In the genomic region with DNA sequence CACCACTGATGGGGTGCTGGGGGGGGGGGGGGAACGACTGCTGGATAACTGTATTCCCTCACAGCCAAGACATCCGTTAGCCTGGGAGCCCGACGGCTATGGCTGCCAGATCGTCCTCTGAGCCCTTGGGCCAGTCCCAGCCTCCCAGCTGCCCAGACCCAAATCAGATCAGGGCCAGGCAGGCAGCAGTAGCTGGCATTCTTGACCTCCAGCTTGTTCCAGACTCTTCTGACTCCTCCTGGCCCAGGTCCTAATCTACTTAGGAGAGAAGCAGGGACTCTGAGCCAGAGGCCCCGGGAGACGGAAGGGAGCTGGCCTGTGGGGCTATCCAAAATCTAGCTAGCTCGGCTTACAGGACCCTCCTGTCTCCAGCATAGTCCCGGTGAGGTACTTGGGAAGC, we compare ENCODE assay signal across 8 mouse cellular contexts. TPM values are rescaled to one million over a fixed set of nuclear protein-coding genes. Genes with fewer than 3 reads are reported as not detected.
A peak's percentile ranks its signal among the peaks of the same experiment; 100 is the strongest.
DNase-seq lines count a peak whose midpoint lies in the region; ATAC-seq lines count a peak whose summit lies in the region.

No protein-coding gene starts in this region.

- H3K9me3 ChIP-seq in kidney, embryonic 16.5 days (ENCODE audit: low read length), result no peaks in the 10 kb centered on the region; the same call in 1 of the 2 replicates
- H3K9me3 ChIP-seq in lung, embryonic 16.5 days (ENCODE audit: control insufficient read depth, low read length), result peaks cover 4% of the 10 kb centered on the region
- no peaks in the 10 kb centered on the region for H3K9me3 ChIP-seq in liver, embryonic 11.5 days (ENCODE audit: control insufficient read depth, low read length)

- peak; percentile 32 for DNase-seq in kidney, adult 9 months
- DNase-seq in cerebellum, adult 11-12 months, result peak; percentile 75
- peak; percentile 75 for DNase-seq in heart, adult 9 months (ENCODE audit: low spot score in 2 of 2)
- DNase-seq in liver, embryonic 11.5 days (ENCODE audit: low spot score), result no peak
- no peak for DNase-seq in spleen, postnatal 14 days (ENCODE audit: low spot score in 2 of 2)
- no peak for DNase-seq in left cerebral cortex, adult 18-20 months (ENCODE audit: low spot score in 2 of 2)

- H3K4me2 ChIP-seq in kidney, embryonic 16.5 days (replicated peaks; ENCODE audit: low read depth, low read length), result no peak overlapping the region
- H3K4me2 ChIP-seq in lung, embryonic 16.5 days (ENCODE audit: low read depth, low read length), result no peak overlapping the region
- no peak overlapping the region for H3K4me2 ChIP-seq in liver, embryonic 11.5 days

- H3K4me1 ChIP-seq in kidney, embryonic 16.5 days (ENCODE audit: insufficient read depth, low read length), result no peaks in the 10 kb centered on the region
- H3K4me1 ChIP-seq in lung, embryonic 16.5 days (replicated peaks; ENCODE audit: control insufficient read depth, insufficient read depth, low read length), result peaks cover 3% of the 10 kb centered on the region
- peaks cover 9% of the 10 kb centered on the region; the same call in 1 of the 2 replicates for H3K4me1 ChIP-seq in liver, embryonic 11.5 days (replicated peaks; ENCODE audit: control insufficient read depth, insufficient read depth, low read length)

- H3K27ac ChIP-seq in kidney, embryonic 16.5 days (ENCODE audit: low read length), result no peak overlapping the region
- H3K27ac ChIP-seq in lung, embryonic 16.5 days (ENCODE audit: low read length), result 0 out of 2 replicates have a peak overlapping the region, but pooled peaks have one; percentile 13
- no peak overlapping the region for H3K27ac ChIP-seq in liver, embryonic 11.5 days (ENCODE audit: low read depth, low read length)

- no peaks in the 10 kb centered on the region for H3K27me3 ChIP-seq in kidney, embryonic 16.5 days (ENCODE audit: insufficient read depth, low read length)
- H3K27me3 ChIP-seq in lung, embryonic 16.5 days (ENCODE audit: control insufficient read depth, insufficient read depth, low read depth, low read length), result no peaks in the 10 kb centered on the region
- no peaks in the 10 kb centered on the region for H3K27me3 ChIP-seq in liver, embryonic 11.5 days (replicated peaks; ENCODE audit: control insufficient read depth, insufficient read depth, low read length)

- WGBS in kidney, embryonic 16.5 days, result 73% methylated on average over 9 of the region's 9 CpGs
- WGBS in lung, embryonic 16.5 days, result 48% methylated on average over 8 of the region's 9 CpGs
- 74% methylated on average over 9 of the region's 9 CpGs for WGBS in liver, embryonic 11.5 days

- H3K9ac ChIP-seq in kidney, embryonic 16.5 days (replicated peaks; ENCODE audit: low read length), result no peak overlapping the region
- H3K9ac ChIP-seq in lung, embryonic 16.5 days (ENCODE audit: low read length), result 0 out of 2 replicates have a peak overlapping the region, but pooled peaks have one; percentile 20
- no peak overlapping the region for H3K9ac ChIP-seq in liver, embryonic 11.5 days (ENCODE audit: low read depth, low read length)

- peaks cover 13% of the 10 kb centered on the region for H3K36me3 ChIP-seq in kidney, embryonic 16.5 days (ENCODE audit: insufficient read depth, low read length)
- H3K36me3 ChIP-seq in lung, embryonic 16.5 days (ENCODE audit: control insufficient read depth, insufficient read depth, low read length), result peaks cover 5% of the 10 kb centered on the region
- H3K36me3 ChIP-seq in liver, embryonic 11.5 days (ENCODE audit: control insufficient read depth, insufficient read depth, low read length), result peaks cover 9% of the 10 kb centered on the region; the same call in 1 of the 2 replicates

- ATAC-seq in kidney, embryonic 16.5 days (ENCODE audit: low FRiP score, low TSS enrichment), result no peak
- ATAC-seq in lung, embryonic 16.5 days (ENCODE audit: low read depth), result no peak
- ATAC-seq in liver, embryonic 11.5 days (replicated peaks; ENCODE audit: low FRiP score), result no peak

- H3K4me3 ChIP-seq in kidney, embryonic 16.5 days (ENCODE audit: low read length), result no peak overlapping the region
- no peak overlapping the region for H3K4me3 ChIP-seq in lung, embryonic 16.5 days (ENCODE audit: low read length)
- no peak overlapping the region for H3K4me3 ChIP-seq in liver, embryonic 11.5 days (ENCODE audit: low read depth, low read length)

RNA-seq across cellular contexts. Expression of gene Gtf2ird1, which starts 35.5 kb away (rescaled TPM):
- polyA plus RNA-seq in kidney, embryonic 16.5 days (2015; fragmentation: Nextera tagmentation; extraction: Ambion mirVana), result 73.8 and 76.9 TPM in 2 replicates
- polyA plus RNA-seq in lung, embryonic 16.5 days (2015; fragmentation: Nextera tagmentation; extraction: Ambion mirVana), result 58.8 and 67.5 TPM in 2 replicates
- 46.7 and 51.8 TPM in 2 replicates for polyA plus RNA-seq in liver, embryonic 11.5 days (2014; fragmentation: Nextera tagmentation; extraction: Ambion mirVana)
- 10 to 100 TPM; 37.4 to 56.6 TPM for total RNA-seq in left cerebral cortex, adult 18-20 months (2021)

Comparison
In these comparisons a context has a peak if more than half of its experiments do, and no peak if none do; other contexts are left out.
1. DNase-seq: peak in kidney, adult 9 months (single experiment), cerebellum, adult 11-12 months (single experiment) and heart, adult 9 months (2 of 2); none in liver, embryonic 11.5 days (single experiment), spleen, postnatal 14 days (0 of 2) and left cerebral cortex, adult 18-20 months (0 of 2).